Mouse (Mus musculus) testis, adult 2 months (tissue): ENCODE data around the gene Zmat5. TPM values are rescaled to one million over a fixed set of nuclear protein-coding genes. Genes with fewer than 3 reads are reported as not detected.

ENCODE experiments used
- H3K27ac ChIP-seq: fragments of 200-500 bp; 2 replicates; pipeline ENCODE4 v1.5.1; 2012; ENCODE audit warnings: low read depth, low read length; ENCODE audit not compliant: control insufficient read depth, insufficient read depth
- H3K27me3 ChIP-seq: fragments of 200-500 bp; 2 replicates; pipeline ENCODE4 v1.6.1; 2012; ENCODE audit warnings: mild to moderate bottlenecking, low read length, moderate library complexity; ENCODE audit not compliant: control insufficient read depth, insufficient read depth
- H3K36me3 ChIP-seq: fragments of 200-500 bp; 2 replicates; pipeline ENCODE4 v1.6.1; 2012; ENCODE audit warnings: mild to moderate bottlenecking, low read length; ENCODE audit not compliant: control insufficient read depth, insufficient read depth
- H3K4me1 ChIP-seq: fragments of 200-500 bp; 2 replicates; pipeline ENCODE4 v1.6.1; 2012; ENCODE audit warnings: low read length; ENCODE audit not compliant: control insufficient read depth, insufficient read depth
- H3K4me3 ChIP-seq: fragments of 200-500 bp; 2 replicates; pipeline ENCODE4 v1.5.1; 2012; ENCODE audit warnings: low read depth, mild to moderate bottlenecking, low read length, moderate library complexity, mixed read lengths; ENCODE audit not compliant: control insufficient read depth
- CTCF ChIP-seq: fragments of 200-500 bp; IDR thresholded peaks from 2 replicates; pipeline ENCODE4 v1.5.1; 2012; ENCODE audit warnings: low read depth, mild to moderate bottlenecking, inconsistent platforms, low read length, moderate library complexity; ENCODE audit not compliant: control insufficient read depth, insufficient read depth, insufficient replicate concordance
- POLR2A ChIP-seq: fragments of 200-500 bp; IDR thresholded peaks from 2 replicates; pipeline ENCODE4 v1.6.1; 2012; ENCODE audit warnings: low read depth, mild to moderate bottlenecking, inconsistent platforms, low read length, moderate library complexity; ENCODE audit not compliant: control insufficient read depth
- polyA plus RNA-seq: library from polyadenylated mRNA; depleted of rRNA; stranded (reverse); fragments of >200 nt; gene quantifications from 2 replicates; pipeline ENCODE4 v1.2.3, GENCODE M21; 2012

Gene Zmat5
- polyA plus RNA-seq, 1 experiment = 27.4 TPM

DNA sequence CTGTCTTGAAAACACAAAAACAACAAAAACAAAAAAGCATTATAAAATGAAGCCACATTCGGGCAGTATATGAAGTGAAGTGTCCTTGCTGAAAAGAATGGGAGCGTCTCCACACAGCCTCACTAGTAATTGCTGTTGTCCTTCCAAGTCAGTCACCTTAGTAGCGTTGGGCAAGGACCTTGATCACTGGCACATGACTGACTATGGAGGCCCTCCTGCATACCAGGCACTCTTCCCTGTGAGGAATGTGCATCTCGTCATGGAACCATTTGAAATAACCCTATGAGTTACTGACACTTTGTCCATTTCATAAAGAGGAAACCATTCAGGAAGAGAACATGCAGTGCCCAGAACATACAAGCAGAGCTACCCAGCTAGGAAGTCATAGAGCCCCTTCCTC is 32.7 kb upstream of the Zmat5 start:
- Histone ChIP-seq H3K4me3 (no peak overlapping the region), H3K27ac (no peak overlapping the region), H3K36me3 (no peaks in the 10 kb centered on the region; the same call in 1 of the 2 replicates)

GRCm38 (mm10) chr11:4674593-4674992 is 29.9 kb upstream of the Zmat5 start:
- no peak overlapping the region for H3K27ac ChIP-seq
- no peaks in the 10 kb centered on the region for H3K27me3 ChIP-seq
- H3K4me3 ChIP-seq = no peak overlapping the region
- no peaks in the 10 kb centered on the region for H3K4me1 ChIP-seq
- TF ChIP-seq CTCF (no peak), POLR2A (no peak)
- H3K36me3 ChIP-seq = no peaks in the 10 kb centered on the region; the same call in 1 of the 2 replicates

More for the DNA sequence above, 32.7 kb upstream of the Zmat5 start:
- no peaks in the 10 kb centered on the region for H3K4me1 ChIP-seq
- no peaks in the 10 kb centered on the region for H3K27me3 ChIP-seq
- TF ChIP-seq POLR2A (no peak), CTCF (no peak)

DNA sequence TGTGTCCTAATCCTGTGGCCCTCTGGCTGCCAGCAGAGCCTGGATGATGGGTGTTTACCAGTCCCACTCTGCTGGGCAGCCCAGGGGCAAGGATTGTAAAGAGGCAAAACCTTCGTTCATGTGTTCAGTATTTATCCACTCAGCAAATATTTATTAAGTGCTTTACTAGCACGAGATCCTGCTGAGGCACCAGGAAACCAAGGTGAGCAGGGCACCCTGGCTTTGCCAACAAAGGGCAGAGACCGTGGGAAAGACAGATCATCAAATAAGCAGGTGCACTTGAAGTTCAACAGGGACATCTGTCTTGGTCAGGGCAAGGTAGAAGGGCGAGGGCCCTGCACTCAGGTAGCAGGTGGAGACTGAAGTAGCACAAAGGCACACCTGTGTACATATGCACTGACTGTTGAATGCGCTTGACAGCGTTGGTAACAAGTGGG is 29.3 kb upstream of the Zmat5 start:
- H3K36me3 ChIP-seq = no peaks in the 10 kb centered on the region; the same call in 1 of the 2 replicates
- no peak for TF ChIP-seq POLR2A
- no peak for TF ChIP-seq CTCF
- no peaks in the 10 kb centered on the region for H3K4me1 ChIP-seq
- no peak overlapping the region for H3K4me3 ChIP-seq
- no peak overlapping the region for H3K27ac ChIP-seq
- no peaks in the 10 kb centered on the region for H3K27me3 ChIP-seq

GRCm38 (mm10) chr11:4675693-4676092 is 28.8 kb upstream of the Zmat5 start:
- no peak overlapping the region for H3K4me3 ChIP-seq
- no peaks in the 10 kb centered on the region for H3K4me1 ChIP-seq
- TF ChIP-seq CTCF (no peak), POLR2A (no peak)
- H3K27ac ChIP-seq = no peak overlapping the region
- no peaks in the 10 kb centered on the region for H3K27me3 ChIP-seq
- no peaks in the 10 kb centered on the region; the same call in 1 of the 2 replicates for H3K36me3 ChIP-seq

DNA sequence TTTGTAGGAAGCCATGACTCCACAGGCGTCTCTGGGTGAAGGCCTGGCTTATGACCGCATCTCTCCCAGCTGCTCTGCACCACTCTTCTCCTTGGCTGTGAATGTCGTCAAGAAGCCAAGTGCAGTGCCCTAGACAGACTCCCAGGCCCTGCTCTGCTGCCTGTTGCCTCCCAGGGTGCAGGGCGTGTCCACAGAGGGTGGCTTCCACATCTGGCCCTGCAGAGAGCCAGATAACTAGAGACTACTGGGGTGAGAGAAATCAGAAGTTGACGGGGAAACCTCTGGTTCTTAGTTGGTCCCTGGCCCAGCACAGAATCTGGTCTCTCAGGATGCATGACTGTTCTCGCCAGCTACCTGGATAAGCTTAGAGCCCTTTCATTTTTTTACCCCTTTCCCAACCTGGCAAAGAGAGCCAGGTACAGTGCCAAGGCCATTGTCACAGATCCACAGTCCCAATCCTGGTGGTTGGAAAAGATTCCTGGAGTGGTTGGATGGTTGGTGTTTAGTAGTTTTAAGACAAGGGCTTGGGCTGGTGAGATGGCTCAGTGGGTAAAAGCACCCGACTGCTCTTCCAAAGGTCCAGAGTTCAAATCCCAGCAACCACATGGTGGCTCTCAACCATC is 27.1 kb upstream of the Zmat5 start:
- TF ChIP-seq POLR2A = no peak
- no peak for TF ChIP-seq CTCF
- Histone ChIP-seq H3K27me3 (no peaks in the 10 kb centered on the region), H3K27ac (no peak overlapping the region), H3K4me1 (no peaks in the 10 kb centered on the region), H3K4me3 (no peak overlapping the region), H3K36me3 (peaks cover 1% of the 10 kb centered on the region; the same call in 1 of the 2 replicates)

GRCm38 (mm10) chr11:4678700-4679440 is 25.6 kb upstream of the Zmat5 start:
- Histone ChIP-seq H3K4me1 (no peaks in the 10 kb centered on the region), H3K36me3 (peaks cover 1% of the 10 kb centered on the region; the same call in 1 of the 2 replicates), H3K4me3 (no peak overlapping the region), H3K27ac (no peak overlapping the region), H3K27me3 (no peaks in the 10 kb centered on the region)
- no peak for TF ChIP-seq POLR2A
- no peak for TF ChIP-seq CTCF

GRCm38 (mm10) chr11:4679441-4679832 is 25.0 kb upstream of the Zmat5 start:
- Histone ChIP-seq H3K27ac (no peak overlapping the region), H3K36me3 (peaks cover 1% of the 10 kb centered on the region; the same call in 1 of the 2 replicates), H3K4me3 (no peak overlapping the region), H3K4me1 (no peaks in the 10 kb centered on the region), H3K27me3 (no peaks in the 10 kb centered on the region)
- TF ChIP-seq POLR2A = no peak
- no peak for TF ChIP-seq CTCF
